Mouse (Mus musculus) C2C12 (cell line): ENCODE results near the gene Fbl.

ENCODE experiments used
- CEBPB ChIP-seq: IDR thresholded peaks from one replicate; pipeline ENCODE4 v1.6.1; 2011; ENCODE audit warnings: low read depth, mild to moderate bottlenecking, control low read depth, moderate library complexity
- CTCF ChIP-seq: IDR thresholded peaks from one replicate; pipeline ENCODE4 v1.5.1; 2011; ENCODE audit not compliant: control insufficient read depth, insufficient read depth, insufficient read length
- FOSL1 ChIP-seq: IDR thresholded peaks from one replicate; pipeline ENCODE4 v1.8.0; 2011; ENCODE audit warnings: mild to moderate bottlenecking, low read length; ENCODE audit not compliant: poor library complexity, insufficient read depth, severe bottlenecking
- MAX ChIP-seq: IDR thresholded peaks from one replicate; pipeline ENCODE4 v1.6.1; 2011; ENCODE audit warnings: mild to moderate bottlenecking, control low read depth
- MYOD1 ChIP-seq: IDR thresholded peaks from one replicate; pipeline ENCODE4 v1.6.1; 2011; ENCODE audit warnings: low read depth; ENCODE audit not compliant: control insufficient read depth, insufficient read length
- MYOG ChIP-seq: IDR thresholded peaks from one replicate; pipeline ENCODE4 v1.6.1; 2011; ENCODE audit not compliant: control insufficient read depth, insufficient read length; ENCODE audit errors: extremely low read depth
- USF1 ChIP-seq: IDR thresholded peaks from one replicate; pipeline ENCODE4 v1.6.1; 2011; ENCODE audit warnings: low read depth, mild to moderate bottlenecking, control low read depth, moderate library complexity

GRCm38 (mm10) chr7:28195414-28196098 is 26.0 kb downstream of the Fbl start:
- no peak for TF ChIP-seq MYOD1
- no peak for TF ChIP-seq CTCF
- TF ChIP-seq MAX, result no peak
- no peak for TF ChIP-seq MYOG
- no peak for TF ChIP-seq FOSL1
- TF ChIP-seq CEBPB, result no peak
- TF ChIP-seq USF1, result no peak
